Mouse (Mus musculus): Measurements from ENCODE around the gene Ppip5k2. TPM values are rescaled to one million over a fixed set of nuclear protein-coding genes. Genes with fewer than 3 reads are reported as not detected.

The Ppip5k2 gene
- polyA plus RNA-seq, 1 experiment from 2014 or later = 64.0 TPM

Other genes starting within 250 kb of the Ppip5k2 start
- 50.4 and 51.8 TPM in 2 replicates for gene D1Ertd622e, start 108.3 kb downstream of the Ppip5k2 start, polyA plus RNA-seq (2015; fragmentation: Nextera tagmentation; extraction: Ambion mirVana)
- 17.8 and 17.9 TPM in 2 replicates for gene Gin1, start 239 bp downstream of the Ppip5k2 start, polyA plus RNA-seq (2015; fragmentation: Nextera tagmentation; extraction: Ambion mirVana)